Mouse (Mus musculus) heart, embryonic 11.5 days (tissue): ENCODE results near the gene Fam50b. TPM values are rescaled to one million over a fixed set of nuclear protein-coding genes. Genes with fewer than 3 reads are reported as not detected.

Experiments
- ATAC-seq: fragments of 200-750 bp; cut with Nextera tagmentation; replicated peaks from 2 replicates; pipeline ENCODE4 v1.8.0; 2017; ENCODE audit warnings: moderate library complexity; ENCODE audit not compliant: insufficient number of reproducible peaks, low FRiP score, low TSS enrichment
- H3K27ac ChIP-seq: fragments of 300-500 bp; sonication (generic); 2 replicates; pipeline ENCODE4 v1.5.1; 2014; ENCODE audit warnings: mild to moderate bottlenecking, low read depth, low read length
- H3K27me3 ChIP-seq: fragments of 300-500 bp; sonication (generic); 2 replicates; pipeline ENCODE4 v1.6.1; 2014; ENCODE audit warnings: mild to moderate bottlenecking, low read length, mixed read lengths; ENCODE audit not compliant: control insufficient read depth, insufficient read depth
- H3K36me3 ChIP-seq: fragments of 300-500 bp; sonication (generic); 2 replicates; pipeline ENCODE4 v1.6.1; 2014; ENCODE audit warnings: mild to moderate bottlenecking, low read length, moderate library complexity, mixed read lengths; ENCODE audit not compliant: control insufficient read depth, insufficient read depth
- H3K4me1 ChIP-seq: fragments of 300-500 bp; sonication (generic); 2 replicates; pipeline ENCODE4 v1.6.1; 2014; ENCODE audit warnings: low read length; ENCODE audit not compliant: control insufficient read depth, insufficient read depth
- H3K4me2 ChIP-seq: fragments of 300-500 bp; sonication (generic); 2 replicates; pipeline ENCODE4 v1.6.1; 2014; ENCODE audit warnings: mild to moderate bottlenecking, moderate library complexity
- H3K4me3 ChIP-seq: fragments of 300-500 bp; sonication (generic); 2 replicates; pipeline ENCODE4 v1.5.1; 2014; ENCODE audit warnings: low read depth, low read length
- H3K9ac ChIP-seq: fragments of 300-500 bp; sonication (generic); 2 replicates; pipeline ENCODE4 v1.6.1; 2014; ENCODE audit warnings: mild to moderate bottlenecking, low read depth, low read length, moderate library complexity
- H3K9me3 ChIP-seq: fragments of 300-500 bp; sonication (generic); replicated peaks from 2 replicates; pipeline ENCODE4 v1.6.1; 2016; ENCODE audit warnings: low read length; ENCODE audit not compliant: control insufficient read depth
- WGBS: fragments of 180-500 bp; shearing (Covaris S2); extraction: QIAGEN DNeasy Blood & Tissue Kit; methylation state at CpG from one replicate; pipeline ENCODE4 v1.1.7; 2014; ENCODE audit not compliant: insufficient replicate concordance; 5-methylcytosine and 5-hydroxymethylcytosine counted together
- polyA plus RNA-seq: library from polyadenylated mRNA; unstranded; fragments of >200 nt; fragmentation: Nextera tagmentation; extraction: Ambion mirVana; gene quantifications from 2 replicates; pipeline ENCODE4 v1.2.1, GENCODE M21; 2014

The Fam50b gene
- polyA plus RNA-seq, 1 experiment from 2014 or later, result not detected

- H3K9me3 ChIP-seq, result no peaks in the 10 kb centered on the region
- no peak overlapping the region for H3K9ac ChIP-seq
- no peak for ATAC-seq
- no peak overlapping the region for H3K4me2 ChIP-seq
- no peaks in the 10 kb centered on the region for H3K36me3 ChIP-seq
- H3K4me1 ChIP-seq, result peaks cover 3% of the 10 kb centered on the region; the same call in 1 of the 2 replicates
- H3K4me3 ChIP-seq, result no peak overlapping the region
- no peaks in the 10 kb centered on the region for H3K27me3 ChIP-seq
- no peak overlapping the region for H3K27ac ChIP-seq
- WGBS, result 73% methylated on average over 5 of the region's 5 CpGs
Measured at GRCm38 (mm10) chr13:34765269-34765668, 30.6 kb downstream of the Fam50b start.

GRCm38 (mm10) chr13:34766572-34766971 lies 31.9 kb downstream of the Fam50b start:
- 49% methylated on average over 4 of the region's 4 CpGs for WGBS
- ATAC-seq, result no peak
- Histone ChIP-seq H3K27me3 (no peaks in the 10 kb centered on the region), H3K9me3 (no peaks in the 10 kb centered on the region), H3K27ac (no peak overlapping the region), H3K4me3 (no peak overlapping the region), H3K9ac (no peak overlapping the region), H3K36me3 (no peaks in the 10 kb centered on the region), H3K4me1 (no peaks in the 10 kb centered on the region), H3K4me2 (no peak overlapping the region)

DNA sequence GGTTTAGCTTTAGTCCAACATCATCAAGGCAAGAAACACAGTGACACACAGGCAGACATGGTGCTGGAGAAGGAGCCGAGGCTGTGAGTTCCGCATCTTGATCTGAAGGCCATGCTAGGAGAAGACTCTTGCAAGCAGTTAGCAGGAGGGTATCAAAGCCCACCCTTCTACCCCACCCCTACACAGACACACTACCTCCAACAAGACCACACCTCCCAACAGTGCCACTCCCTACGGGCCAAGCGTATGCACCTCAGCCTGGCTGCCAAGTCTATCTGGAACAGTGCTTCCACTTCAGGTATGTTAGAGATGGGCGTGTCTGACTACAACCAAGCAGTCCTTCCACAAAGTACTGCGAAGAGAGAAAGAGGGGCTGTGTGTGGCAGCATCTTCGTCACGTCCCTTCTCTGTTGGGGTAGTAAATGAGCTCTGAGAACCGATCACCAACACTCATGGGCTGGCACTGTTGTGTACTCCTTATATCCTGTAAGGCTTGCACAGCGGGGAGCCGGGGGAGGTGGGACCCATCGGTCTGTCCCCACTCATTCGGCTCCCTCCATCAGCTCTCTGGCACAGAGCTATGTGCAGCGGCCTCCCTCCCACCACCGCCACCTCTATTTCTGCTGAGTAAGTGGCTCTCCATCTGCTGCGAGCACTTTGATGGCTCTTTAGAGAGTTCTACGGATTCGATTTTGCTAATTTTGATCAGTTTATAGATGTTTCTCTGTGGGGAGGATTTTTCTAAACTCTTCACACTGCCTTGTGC lies 33.1 kb downstream of the Fam50b start:
- Histone ChIP-seq H3K27ac (no peak overlapping the region), H3K27me3 (no peaks in the 10 kb centered on the region), H3K4me3 (no peak overlapping the region), H3K4me1 (no peaks in the 10 kb centered on the region), H3K9me3 (no peaks in the 10 kb centered on the region), H3K9ac (no peak overlapping the region), H3K36me3 (no peaks in the 10 kb centered on the region), H3K4me2 (no peak overlapping the region)
- no peak for ATAC-seq
- WGBS, result 78% methylated on average over 18 of the region's 18 CpGs

- no peaks in the 10 kb centered on the region for H3K27me3 ChIP-seq
- H3K4me2 ChIP-seq, result no peak overlapping the region
- no peaks in the 10 kb centered on the region for H3K9me3 ChIP-seq
- 72% methylated on average over 3 of the region's 3 CpGs for WGBS
- H3K36me3 ChIP-seq, result no peaks in the 10 kb centered on the region
- no peak for ATAC-seq
- no peak overlapping the region for H3K27ac ChIP-seq
- no peak overlapping the region for H3K4me3 ChIP-seq
- no peak overlapping the region for H3K9ac ChIP-seq
- H3K4me1 ChIP-seq, result no peaks in the 10 kb centered on the region
Measured at GRCm38 (mm10) chr13:34776767-34777166, 42.1 kb downstream of the Fam50b start.

DNA sequence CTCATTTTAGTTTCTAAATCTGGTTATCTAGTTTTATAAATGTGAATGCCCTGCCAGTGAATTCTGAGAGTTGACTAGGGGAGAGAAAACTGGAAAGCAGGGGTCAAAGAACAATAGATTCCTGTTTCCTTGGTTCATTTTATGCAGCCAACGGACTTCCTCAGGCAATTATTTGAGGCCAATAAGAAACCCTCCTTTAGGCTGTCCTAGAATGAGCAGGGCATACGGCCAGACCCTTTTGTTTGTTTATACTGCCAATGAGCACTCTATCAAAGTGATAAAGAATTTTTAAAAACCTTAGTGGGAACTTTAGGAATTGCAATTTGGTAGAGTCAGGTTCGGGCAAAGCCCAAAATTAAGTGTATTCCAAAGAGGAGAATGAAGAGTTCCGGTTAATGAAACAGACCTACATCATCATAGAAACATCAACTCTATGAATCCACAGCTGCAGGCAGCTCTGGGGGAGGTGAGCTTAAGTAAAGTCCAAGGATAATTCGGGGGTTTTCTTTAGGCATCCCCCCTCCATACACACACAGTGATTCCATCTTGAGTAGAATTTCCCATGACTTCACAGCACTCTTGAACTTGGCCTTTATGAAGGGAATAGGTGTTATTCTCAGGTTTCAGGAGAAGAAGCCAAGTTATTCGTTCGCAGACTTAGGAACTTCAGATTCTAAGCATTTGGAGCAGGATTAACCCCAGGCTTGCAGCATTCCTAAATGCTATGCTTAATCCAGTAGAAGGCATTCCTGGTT lies 46.4 kb downstream of the Fam50b start:
- no peak for ATAC-seq
- Histone ChIP-seq H3K36me3 (no peaks in the 10 kb centered on the region), H3K4me2 (no peak overlapping the region), H3K9me3 (no peaks in the 10 kb centered on the region), H3K9ac (no peak overlapping the region), H3K4me1 (no peaks in the 10 kb centered on the region), H3K27me3 (no peaks in the 10 kb centered on the region), H3K27ac (no peak overlapping the region), H3K4me3 (no peak overlapping the region)
- 65% methylated on average over 7 of the region's 7 CpGs for WGBS

- peak overlapping the region; percentile 46; the same call in 1 of the 2 replicates for H3K27ac ChIP-seq
- no peak for ATAC-seq
- no peaks in the 10 kb centered on the region for H3K4me1 ChIP-seq
- WGBS, result 57% methylated on average over 4 of the region's 4 CpGs
- no peaks in the 10 kb centered on the region for H3K36me3 ChIP-seq
- no peak overlapping the region for H3K9ac ChIP-seq
- no peaks in the 10 kb centered on the region for H3K9me3 ChIP-seq
- H3K27me3 ChIP-seq, result no peaks in the 10 kb centered on the region
- no peak overlapping the region for H3K4me3 ChIP-seq
- H3K4me2 ChIP-seq, result no peak overlapping the region
Measured at GRCm38 (mm10) chr13:34781611-34782009, 47.0 kb downstream of the Fam50b start.

DNA sequence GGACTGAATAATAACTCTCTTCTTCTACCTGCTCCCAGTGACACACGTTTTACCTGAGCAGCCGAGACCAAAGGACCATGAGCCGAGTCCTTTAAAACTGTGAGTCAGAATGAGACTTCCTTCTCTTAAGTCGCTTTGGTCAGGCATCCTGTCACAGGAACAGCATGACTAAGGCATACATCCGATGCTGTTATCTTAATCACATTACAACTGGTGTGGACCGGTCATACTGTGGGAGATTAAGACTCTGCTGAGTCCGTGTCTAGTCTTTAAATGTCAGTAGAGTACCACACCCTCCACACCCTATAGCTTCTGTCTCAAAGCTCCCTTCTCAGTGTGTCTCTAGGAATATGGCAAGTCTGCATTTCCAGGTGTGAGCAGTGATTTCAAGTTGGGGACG lies 50.2 kb downstream of the Fam50b start:
- Histone ChIP-seq H3K27ac (no peak overlapping the region), H3K36me3 (no peaks in the 10 kb centered on the region), H3K27me3 (no peaks in the 10 kb centered on the region), H3K4me3 (no peak overlapping the region), H3K4me1 (no peaks in the 10 kb centered on the region), H3K9ac (no peak overlapping the region), H3K4me2 (no peak overlapping the region), H3K9me3 (no peaks in the 10 kb centered on the region)
- ATAC-seq, result no peak; the same call in 1 of the 2 replicates
- 56% methylated on average over 8 of the region's 8 CpGs for WGBS

DNA sequence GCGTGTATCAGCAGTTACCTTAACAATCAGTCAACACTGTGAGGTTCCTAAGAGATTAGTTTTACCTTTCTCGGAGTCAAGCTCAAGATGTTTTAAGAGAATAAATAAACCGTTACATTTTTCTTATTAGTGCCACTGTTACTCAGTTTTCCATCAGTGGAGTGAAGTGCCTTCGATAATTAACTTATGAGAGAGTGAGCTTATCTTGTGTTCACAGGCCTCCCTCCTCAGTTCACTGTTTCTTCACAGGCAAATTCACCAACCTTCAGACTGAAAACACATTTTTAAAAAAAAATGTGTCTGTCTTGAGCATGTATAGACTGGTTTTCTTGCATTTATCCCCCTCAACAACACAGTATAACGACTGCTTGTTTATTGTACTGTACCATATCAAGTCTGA lies 52.0 kb downstream of the Fam50b start:
- ATAC-seq, result no peak

More for the DNA sequence above, 52.0 kb downstream of the Fam50b start:
- no peak overlapping the region for H3K27ac ChIP-seq
- no peaks in the 10 kb centered on the region for H3K9me3 ChIP-seq
- H3K4me3 ChIP-seq, result no peak overlapping the region
- 74% methylated on average over 5 of the region's 5 CpGs for WGBS
- no peak overlapping the region for H3K4me2 ChIP-seq
- no peaks in the 10 kb centered on the region for H3K27me3 ChIP-seq
- no peaks in the 10 kb centered on the region for H3K4me1 ChIP-seq
- no peaks in the 10 kb centered on the region for H3K36me3 ChIP-seq
- no peak overlapping the region for H3K9ac ChIP-seq
